8 mouse cellular contexts compared by ENCODE assay signal in the genomic region with DNA sequence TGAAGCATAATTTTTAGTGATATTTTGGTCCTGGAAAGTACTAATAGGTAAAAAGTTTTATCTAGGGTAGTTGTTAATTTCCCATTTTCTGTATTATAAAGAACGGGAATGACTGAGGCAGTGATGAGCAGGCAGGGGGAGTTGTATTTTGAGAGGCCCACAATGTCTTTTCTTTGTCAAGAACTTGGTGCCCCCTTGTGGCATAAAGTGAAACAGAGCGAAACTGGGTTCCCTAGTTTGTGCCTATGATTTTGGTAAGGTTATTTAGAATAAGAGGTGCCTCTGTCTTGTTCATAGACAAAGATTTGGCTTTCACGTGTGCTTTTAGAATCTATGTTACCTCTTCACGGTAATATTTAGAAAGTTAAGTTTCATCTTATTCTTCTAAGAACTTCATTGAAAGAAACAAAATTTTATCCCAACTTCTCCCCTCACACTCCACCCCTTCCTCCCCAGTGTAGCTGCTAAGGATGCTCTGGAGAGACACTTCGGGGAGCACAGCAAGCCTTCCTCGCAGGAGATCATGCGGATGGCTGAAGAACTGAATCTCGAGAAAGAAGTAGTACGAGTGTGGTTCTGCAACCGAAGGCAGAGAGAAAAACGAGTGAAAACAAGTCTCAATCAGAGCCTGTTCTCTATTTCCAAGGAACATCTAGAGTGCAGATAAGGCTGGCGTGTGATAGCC. TPM values are rescaled to one million over a fixed set of nuclear protein-coding genes. Genes with fewer than 3 reads are reported as not detected.
DNase-seq lines count a peak whose midpoint lies in the region; ATAC-seq and TF ChIP-seq lines count a peak whose summit lies in the region.

No protein-coding gene starts in this region.

- no peaks in the 10 kb centered on the region for H3K36me3 ChIP-seq in heart, embryonic 11.5 days (ENCODE audit: control insufficient read depth, insufficient read depth, low read length)
- H3K36me3 ChIP-seq in CH12.LX (replicated peaks in 1 of 2; ENCODE audit: control insufficient read depth in 1 of 2, insufficient read depth in 1 of 2, low read length in 1 of 2) = peaks cover 0 to 8% of the 10 kb centered on the region in 2 experiments

- H3K79me2 ChIP-seq in CH12.LX (replicated peaks; ENCODE audit: control insufficient read depth, extremely low read depth, insufficient read depth, poor library complexity, severe bottlenecking) = no peaks in the 10 kb centered on the region

- H3K4me1 ChIP-seq in heart, embryonic 11.5 days (ENCODE audit: control insufficient read depth, insufficient read depth, low read length) = no peaks in the 10 kb centered on the region
- peaks cover 0 to 4% of the 10 kb centered on the region in 2 experiments; a peak in 2 of 4 replicates for H3K4me1 ChIP-seq in CH12.LX (ENCODE audit: control insufficient read depth in 1 of 2, insufficient read depth in 2 of 2)

- peak overlapping the region; percentile 24; the same call in 1 of the 2 replicates for H3K4me2 ChIP-seq in heart, embryonic 11.5 days
- H3K4me2 ChIP-seq in CH12.LX (ENCODE audit: insufficient read depth, low read depth, poor library complexity, severe bottlenecking) = peak overlapping the region; percentile 92

- no peaks in the 10 kb centered on the region for H3K27me3 ChIP-seq in heart, embryonic 11.5 days (ENCODE audit: control insufficient read depth, insufficient read depth, low read length)
- no peaks in the 10 kb centered on the region for H3K27me3 ChIP-seq in CH12.LX (replicated peaks)

- H3K9ac ChIP-seq in heart, embryonic 11.5 days (ENCODE audit: low read depth, low read length) = no peak overlapping the region
- peak overlapping the region; percentile 23; the same call in 1 of the 2 replicates for H3K9ac ChIP-seq in CH12.LX (ENCODE audit: insufficient read depth, low read depth)

- 22% methylated on average over 12 of the region's 12 CpGs for WGBS in heart, embryonic 11.5 days (ENCODE audit: insufficient replicate concordance)

- H3K27ac ChIP-seq in heart, embryonic 11.5 days (ENCODE audit: low read depth, low read length) = no peak overlapping the region
- H3K27ac ChIP-seq in CH12.LX (ENCODE audit: insufficient read depth, low read depth) = no peak overlapping the region

- dilution Hi-C loops in CH12.LX (cut with MboI; ENCODE audit: extremely low pct_ligation_motif_present, extremely low pct_unique_long_range_greater_than_20kb, low sequenced_read_pairs) = no loop called here

- no peak overlapping the region for H3K4me3 ChIP-seq in heart, embryonic 11.5 days (ENCODE audit: low read depth, low read length)
- no peak overlapping the region for H3K4me3 ChIP-seq in CH12.LX (replicated peaks in 1 of 3; ENCODE audit: low read depth in 2 of 3, low read length in 2 of 3, poor library complexity in 1 of 3)

- TF ChIP-seq CTCF in CH12.LX (conservative IDR thresholded peaks at IDR 0.05 in 1 of 2, IDR thresholded peaks at IDR 0.05 in 1 of 2; ENCODE audit: low read depth in 2 of 2, low read length in 2 of 2) = peak; percentile 26 to 83; a peak in 3 of 4 replicates

- in situ Hi-C loops in CH12.LX (cut with MboI; ENCODE audit: low pct_ligation_motif_present, low pct_unique_long_range_greater_than_20kb, low sequenced_read_pairs) = no loop called here

- no peak for TF ChIP-seq EP300 in CH12.LX (IDR thresholded peaks at IDR 0.05; ENCODE audit: low read length)

- DNase-seq in heart, adult 11 months = no peak
- DNase-seq in CH12.LX (ENCODE audit: extremely low read depth) = peak; percentile 69
- peak; percentile 5 for DNase-seq in adrenal gland, postnatal 25 days
- DNase-seq in frontal cortex, postnatal 25 days (ENCODE audit: low spot score in 2 of 2) = peak; percentile 27 to 30
- peak; percentile 42 to 75 for DNase-seq in layer of hippocampus, postnatal 14 days (ENCODE audit: low spot score in 2 of 2)
- peak; percentile 45 for DNase-seq in naive thymus-derived CD4-positive, alpha-beta T cell, adult 2 months (ENCODE audit: low read depth)
- DNase-seq in urinary bladder, adult 18-20 months (ENCODE audit: low spot score in 2 of 2) = no peak

- no peak for TF ChIP-seq POLR2A in CH12.LX (IDR thresholded peaks at IDR 0.05; ENCODE audit: low read depth, low read length)

- TF ChIP-seq RAD21 in CH12.LX (IDR thresholded peaks at IDR 0.05; ENCODE audit: low read depth, low read length) = peak; percentile 72

- H3K9me3 ChIP-seq in heart, embryonic 11.5 days (replicated peaks; ENCODE audit: control insufficient read depth, low read length) = no peaks in the 10 kb centered on the region
- no peaks in the 10 kb centered on the region for H3K9me3 ChIP-seq in CH12.LX (replicated peaks; ENCODE audit: low read length)

- no peak for ATAC-seq in heart, embryonic 11.5 days (replicated peaks; ENCODE audit: insufficient number of reproducible peaks, low FRiP score, low TSS enrichment)

TF ChIP-seq in CH12.LX, 34 proteins besides CTCF, POLR2A, EP300 and RAD21:
- TF ChIP-seq SMC3 (IDR thresholded peaks at IDR 0.05; ENCODE audit: low read depth, low read length) = peak; percentile 61
- TF ChIP-seq NELFE (IDR thresholded peaks at IDR 0.05; ENCODE audit: low read depth, low read length) = no peak

RNA-seq across cellular contexts. Expression of a gene that starts 13.1 kb away (rescaled TPM):
- polyA plus RNA-seq in heart, embryonic 11.5 days (2014; fragmentation: Nextera tagmentation; extraction: Ambion mirVana) = not detected in 2 replicates
- not detected in 2 replicates for total RNA-seq in CH12.LX (2012; rRNA removed)
- total RNA-seq in CH12.LX (2014; rRNA removed) = not detected in 2 replicates
- polyA plus RNA-seq in CH12.LX (2012; ENCODE audit: insufficient read length, low read depth) = not detected in 2 replicates
- total RNA-seq in adrenal gland, postnatal 25 days (2021) = not detected in 2 replicates
- not detected for total RNA-seq in layer of hippocampus, postnatal 14 days (2021)

RNA-seq across cellular contexts. Expression of a gene that starts 29.1 kb away (rescaled TPM):
- polyA plus RNA-seq in heart, embryonic 11.5 days (2014; fragmentation: Nextera tagmentation; extraction: Ambion mirVana) = 43.2 and 51.7 TPM in 2 replicates
- total RNA-seq in CH12.LX (2012; rRNA removed) (28.0 and 28.2 TPM in 2 replicates), CH12.LX (2014; rRNA removed) (70.4 and 77.4 TPM in 2 replicates)
- polyA plus RNA-seq in CH12.LX (2012; ENCODE audit: insufficient read length, low read depth) = 50.3 and 64.0 TPM in 2 replicates
- 52.6 and 59.6 TPM in 2 replicates for total RNA-seq in adrenal gland, postnatal 25 days (2021)
- 10 to 100 TPM; 72.2 to 76.9 TPM for total RNA-seq in layer of hippocampus, postnatal 14 days (2021)

Comparison
In these comparisons a context has a peak if more than half of its experiments do, and no peak if none do; other contexts are left out.
1. DNase-seq: peak in CH12.LX (single experiment), adrenal gland, postnatal 25 days (single experiment), frontal cortex, postnatal 25 days (2 of 2), layer of hippocampus, postnatal 14 days (2 of 2) and naive thymus-derived CD4-positive, alpha-beta T cell, adult 2 months (single experiment); none in heart, adult 11 months (single experiment) and urinary bladder, adult 18-20 months (0 of 2).